Mouse (Mus musculus): ENCODE data around the gene Nlk.
"Not testable (repeated sequence)": the region's sequence is repeated elsewhere in the genome, so short reads cannot be mapped to it uniquely, and the experiment has no call there.

Nlk gene

GRCm38 (mm10) chr11:78598763-78599415 lies 98.3 kb downstream of the Nlk start:
- no peak for DNase-seq (ENCODE audit: extremely low read depth, insufficient read length, low spot score)

- DNase-seq (ENCODE audit: extremely low read depth, insufficient read length, low spot score): no peak
These were observed 100.4 kb downstream of the Nlk start for GRCm38 (mm10) chr11:78596750-78597149.

- DNase-seq (ENCODE audit: extremely low read depth, insufficient read length, low spot score): no peak
These were observed 101.4 kb downstream of the Nlk start for GRCm38 (mm10) chr11:78595773-78596172.

GRCm38 (mm10) chr11:78594271-78594964 lies 102.8 kb downstream of the Nlk start:
- no peak for DNase-seq (ENCODE audit: extremely low read depth, insufficient read length, low spot score)

- not testable (repeated sequence) for DNase-seq (ENCODE audit: extremely low read depth, insufficient read length, low spot score)
These were observed 109.5 kb downstream of the Nlk start for GRCm38 (mm10) chr11:78587677-78588076.

- DNase-seq (ENCODE audit: extremely low read depth, insufficient read length, low spot score): no peak
These were observed 111.1 kb downstream of the Nlk start for GRCm38 (mm10) chr11:78586099-78586498.

- no peak for DNase-seq (ENCODE audit: extremely low read depth, insufficient read length, low spot score)
These were observed 114.3 kb downstream of the Nlk start for GRCm38 (mm10) chr11:78582848-78583247.

GRCm38 (mm10) chr11:78574975-78575374 lies 122.2 kb downstream of the Nlk start:
- no peak for DNase-seq (ENCODE audit: extremely low read depth, insufficient read length, low spot score)

- DNase-seq (ENCODE audit: extremely low read depth, insufficient read length, low spot score): no peak
These were observed 122.6 kb downstream of the Nlk start for GRCm38 (mm10) chr11:78574536-78574935.

GRCm38 (mm10) chr11:78574031-78574430 lies 123.1 kb downstream of the Nlk start:
- DNase-seq (ENCODE audit: extremely low read depth, insufficient read length, low spot score): not testable (repeated sequence)

- no peak for DNase-seq (ENCODE audit: extremely low read depth, insufficient read length, low spot score)
These were observed 125.3 kb downstream of the Nlk start for GRCm38 (mm10) chr11:78571854-78572253.

GRCm38 (mm10) chr11:78571441-78571840 lies 125.7 kb downstream of the Nlk start:
- DNase-seq (ENCODE audit: extremely low read depth, insufficient read length, low spot score): no peak

- no peak for DNase-seq (ENCODE audit: extremely low read depth, insufficient read length, low spot score)
These were observed 127.4 kb downstream of the Nlk start for GRCm38 (mm10) chr11:78569806-78570205.

GRCm38 (mm10) chr11:78568827-78569226 lies 128.3 kb downstream of the Nlk start:
- no peak for DNase-seq (ENCODE audit: extremely low read depth, insufficient read length, low spot score)

- no peak for DNase-seq (ENCODE audit: extremely low read depth, insufficient read length, low spot score)
These were observed 129.6 kb downstream of the Nlk start for GRCm38 (mm10) chr11:78567614-78568013.

- DNase-seq (ENCODE audit: extremely low read depth, insufficient read length, low spot score): no peak
These were observed 130.4 kb downstream of the Nlk start for GRCm38 (mm10) chr11:78566775-78567174.

- DNase-seq (ENCODE audit: extremely low read depth, insufficient read length, low spot score): no peak
These were observed 136.7 kb downstream of the Nlk start for GRCm38 (mm10) chr11:78560447-78560846.

GRCm38 (mm10) chr11:78557241-78557640 lies 139.9 kb downstream of the Nlk start:
- no peak for DNase-seq (ENCODE audit: extremely low read depth, insufficient read length, low spot score)

- no peak for DNase-seq (ENCODE audit: extremely low read depth, insufficient read length, low spot score)
These were observed 141.1 kb downstream of the Nlk start for GRCm38 (mm10) chr11:78556070-78556469.

- DNase-seq (ENCODE audit: extremely low read depth, insufficient read length, low spot score): no peak
These were observed 141.6 kb downstream of the Nlk start for GRCm38 (mm10) chr11:78555623-78556022.

GRCm38 (mm10) chr11:78551059-78551398 lies 146.1 kb downstream of the Nlk start:
- DNase-seq (ENCODE audit: extremely low read depth, insufficient read length, low spot score): no peak
